Mouse (Mus musculus) heart, postnatal 0 days (tissue): ENCODE measurements around the gene Cmc1. TPM values are rescaled to one million over a fixed set of nuclear protein-coding genes. Genes with fewer than 3 reads are reported as not detected.

Experiments
- ATAC-seq: fragments of 200-750 bp; cut with Nextera tagmentation; 2 replicates; pipeline ENCODE4 v1.8.0; 2017; ENCODE audit warnings: low read depth, moderate number of reproducible peaks, moderate library complexity; ENCODE audit not compliant: insufficient read depth
- DNase-seq: peaks from one replicate; pipeline ENCODE4 v3.0.0-alpha.2; 2016; ENCODE audit warnings: low spot score
- H3K27ac ChIP-seq: fragments of 300-500 bp; sonication (generic); 2 replicates; pipeline ENCODE4 v1.5.1; 2014; ENCODE audit warnings: low read depth, mild to moderate bottlenecking
- H3K27me3 ChIP-seq: fragments of 300-500 bp; sonication (generic); 2 replicates; pipeline ENCODE4 v1.6.1; 2014; ENCODE audit warnings: low read length, mixed read lengths; ENCODE audit not compliant: control insufficient read depth, insufficient read depth
- H3K36me3 ChIP-seq: fragments of 300-500 bp; sonication (generic); replicated peaks from 2 replicates; pipeline ENCODE4 v1.6.1; 2014; ENCODE audit warnings: low read length, mixed read lengths; ENCODE audit not compliant: control insufficient read depth, insufficient read depth
- H3K4me1 ChIP-seq: fragments of 300-500 bp; sonication (generic); 2 replicates; pipeline ENCODE4 v1.6.1; 2014; ENCODE audit warnings: antibody characterized with exemption; ENCODE audit not compliant: control insufficient read depth, insufficient read depth
- H3K4me2 ChIP-seq: fragments of 300-500 bp; sonication (generic); 2 replicates; pipeline ENCODE4 v1.6.1; 2014; ENCODE audit warnings: low read depth, mild to moderate bottlenecking, low read length, moderate library complexity
- H3K4me3 ChIP-seq: fragments of 300-500 bp; sonication (generic); 2 replicates; pipeline ENCODE4 v1.5.1; 2014; ENCODE audit warnings: low read depth, low read length
- H3K9ac ChIP-seq: fragments of 300-500 bp; sonication (generic); replicated peaks from 2 replicates; pipeline ENCODE4 v1.6.1; 2014; ENCODE audit warnings: low read depth, low read length, mixed read lengths
- H3K9me3 ChIP-seq: fragments of 300-500 bp; sonication (generic); replicated peaks from 2 replicates; pipeline ENCODE4 v1.6.1; 2016; ENCODE audit warnings: low read length; ENCODE audit not compliant: control insufficient read depth
- CTCF ChIP-seq: IDR thresholded peaks from 2 replicates; pipeline ENCODE4 v1.5.1; 2016; ENCODE audit warnings: antibody characterized with exemption, control low read depth, low read depth
- EP300 ChIP-seq: IDR thresholded peaks from 2 replicates; pipeline ENCODE4 v1.6.1; 2016; ENCODE audit warnings: antibody characterized with exemption, low read depth
- whole genome bisulfite sequencing: fragments of 180-500 bp; shearing (Covaris S2); extraction: QIAGEN DNeasy Blood & Tissue Kit; methylation state at CpG from one replicate; pipeline ENCODE4 v1.1.7; 2014; 5-methylcytosine and 5-hydroxymethylcytosine counted together
- polyA plus RNA-seq: library from polyadenylated mRNA; unstranded; fragments of >200 nt; fragmentation: Nextera tagmentation; extraction: Ambion mirVana; gene quantifications from 2 replicates; pipeline ENCODE4 v1.2.1, GENCODE M21; 2015
- total RNA-seq: library from RNA; depleted of rRNA; stranded (reverse); fragments of >200 nt; gene quantifications from 2 replicates; pipeline ENCODE4 v1.2.3, GENCODE M21; 2014; ENCODE audit warnings: low replicate concordance; rRNA removed

The Cmc1 gene
- total and polyA plus RNA-seq, 2 experiments from 2014 or later: 2.3 to 79.7 TPM

DNA sequence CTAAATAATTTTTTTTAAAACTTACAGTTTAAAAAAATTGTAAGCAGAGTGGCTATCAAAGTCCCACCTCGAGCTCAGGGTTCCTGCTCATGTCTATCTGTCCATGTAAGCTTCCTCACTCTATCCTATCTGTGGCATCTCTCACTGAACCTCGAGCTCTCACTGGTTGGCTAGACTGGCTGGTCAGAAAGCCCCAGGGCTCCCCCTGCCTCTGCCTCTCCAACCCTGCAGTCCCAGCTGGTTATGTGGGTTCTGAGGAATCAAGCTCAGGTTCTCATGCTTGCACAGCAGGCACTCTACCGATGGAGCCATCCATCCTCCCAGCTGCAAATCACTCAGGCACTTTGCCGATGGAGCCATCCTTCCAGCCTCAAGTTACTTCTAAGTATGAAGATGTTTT lies 120.5 kb downstream of the Cmc1 start:
- H3K9ac ChIP-seq: no peak overlapping the region
- H3K27ac ChIP-seq: no peak overlapping the region
- WGBS: 36% methylated on average over 4 of the region's 4 CpGs
- H3K4me3 ChIP-seq: no peak overlapping the region
- no peak overlapping the region for H3K4me2 ChIP-seq
- H3K36me3 ChIP-seq: no peaks in the 10 kb centered on the region
- DNase-seq (no peak), ATAC-seq (no peak)
- no peaks in the 10 kb centered on the region for H3K9me3 ChIP-seq
- no peaks in the 10 kb centered on the region for H3K4me1 ChIP-seq
- no peak for TF ChIP-seq EP300
- TF ChIP-seq CTCF: no peak
- H3K27me3 ChIP-seq: no peaks in the 10 kb centered on the region

DNA sequence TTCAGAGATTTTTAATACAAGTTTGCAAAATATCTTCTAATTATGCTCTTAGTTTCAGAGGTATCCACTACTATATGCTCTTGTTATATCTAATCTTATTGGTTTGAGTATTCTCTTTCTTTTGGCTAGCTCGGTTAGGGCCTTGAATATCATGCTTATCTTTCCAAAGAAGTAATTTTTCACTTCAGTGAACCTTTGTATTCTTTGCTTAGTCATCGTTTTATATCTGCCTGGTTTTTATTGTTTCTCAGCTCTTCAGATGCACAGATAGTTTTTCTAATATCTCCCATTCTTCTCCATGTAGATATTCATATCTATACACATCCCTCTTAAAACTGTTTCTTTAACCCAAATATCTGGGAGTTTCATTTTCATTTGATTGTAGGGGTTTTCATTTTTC lies 125.0 kb downstream of the Cmc1 start:
- no peak overlapping the region for H3K4me2 ChIP-seq
- no peak overlapping the region for H3K4me3 ChIP-seq
- no peak overlapping the region for H3K27ac ChIP-seq
- DNase-seq: no peak
- H3K36me3 ChIP-seq: no peaks in the 10 kb centered on the region
- no peak for ATAC-seq
- no peak for TF ChIP-seq CTCF
- no peaks in the 10 kb centered on the region for H3K4me1 ChIP-seq
- H3K9me3 ChIP-seq: no peaks in the 10 kb centered on the region
- WGBS: 59% methylated on average over 2 of the region's 2 CpGs
- H3K9ac ChIP-seq: no peak overlapping the region
- no peaks in the 10 kb centered on the region for H3K27me3 ChIP-seq

Other genes starting within 250 kb of the Cmc1 start
- 41.9 and 84.1 TPM in 2 replicates for gene Azi2, start 109.7 kb downstream of the Cmc1 start, total RNA-seq
- gene Azi2, start 109.7 kb downstream of the Cmc1 start, polyA plus RNA-seq: 56.5 and 63.4 TPM in 2 replicates